Mouse (Mus musculus) heart, embryonic 16.5 days (tissue): Measurements from ENCODE around the gene Adora1. TPM values are rescaled to one million over a fixed set of nuclear protein-coding genes. Genes with fewer than 3 reads are reported as not detected.
A peak's percentile ranks its signal among the peaks of the same experiment; 100 is the strongest.

Source experiments
- ATAC-seq: fragments of 200-750 bp; cut with Nextera tagmentation; replicated peaks from 2 replicates; pipeline ENCODE4 v1.8.0; 2017; ENCODE audit warnings: moderate number of reproducible peaks; ENCODE audit not compliant: insufficient read depth, low FRiP score; ENCODE audit errors: extremely low read depth
- H3K27ac ChIP-seq: fragments of 300-500 bp; sonication (generic); 2 replicates; pipeline ENCODE4 v1.5.1; 2014; ENCODE audit warnings: mild to moderate bottlenecking, low read length, control low read depth, moderate library complexity
- H3K27me3 ChIP-seq: fragments of 300-500 bp; sonication (generic); 2 replicates; pipeline ENCODE4 v1.6.1; 2014; ENCODE audit warnings: low read length, mixed read lengths; ENCODE audit not compliant: control insufficient read depth, insufficient read depth
- H3K36me3 ChIP-seq: fragments of 300-500 bp; sonication (generic); 2 replicates; pipeline ENCODE4 v1.6.1; 2014; ENCODE audit not compliant: control insufficient read depth, insufficient read depth
- H3K4me1 ChIP-seq: fragments of 300-500 bp; sonication (generic); 2 replicates; pipeline ENCODE4 v1.6.1; 2014; ENCODE audit warnings: low read length, mixed read lengths; ENCODE audit not compliant: control insufficient read depth, insufficient read depth
- H3K4me2 ChIP-seq: fragments of 300-500 bp; sonication (generic); 2 replicates; pipeline ENCODE4 v1.6.1; 2014; ENCODE audit warnings: low read depth, mild to moderate bottlenecking, control low read depth, low read length
- H3K4me3 ChIP-seq: fragments of 300-500 bp; sonication (generic); 2 replicates; pipeline ENCODE4 v1.5.1; 2014; ENCODE audit warnings: mild to moderate bottlenecking, control low read depth, low read length
- H3K9ac ChIP-seq: fragments of 300-500 bp; sonication (generic); 2 replicates; pipeline ENCODE4 v1.6.1; 2014; ENCODE audit warnings: low read length, control low read depth
- H3K9me3 ChIP-seq: fragments of 300-500 bp; sonication (generic); replicated peaks from 2 replicates; pipeline ENCODE4 v1.6.1; 2016; ENCODE audit warnings: low read length; ENCODE audit not compliant: control insufficient read depth
- WGBS: fragments of 180-500 bp; shearing (Covaris S2); extraction: QIAGEN DNeasy Blood & Tissue Kit; methylation state at CpG from one replicate; pipeline ENCODE4 v1.1.7; 2014; 5-methylcytosine and 5-hydroxymethylcytosine counted together
- polyA plus RNA-seq: library from polyadenylated mRNA; unstranded; fragments of >200 nt; fragmentation: Nextera tagmentation; extraction: Ambion mirVana; gene quantifications from 2 replicates; pipeline ENCODE4 v1.2.1, GENCODE M21; 2015

Adora1 gene
- polyA plus RNA-seq, 1 experiment from 2014 or later, result 30.0 TPM

DNA sequence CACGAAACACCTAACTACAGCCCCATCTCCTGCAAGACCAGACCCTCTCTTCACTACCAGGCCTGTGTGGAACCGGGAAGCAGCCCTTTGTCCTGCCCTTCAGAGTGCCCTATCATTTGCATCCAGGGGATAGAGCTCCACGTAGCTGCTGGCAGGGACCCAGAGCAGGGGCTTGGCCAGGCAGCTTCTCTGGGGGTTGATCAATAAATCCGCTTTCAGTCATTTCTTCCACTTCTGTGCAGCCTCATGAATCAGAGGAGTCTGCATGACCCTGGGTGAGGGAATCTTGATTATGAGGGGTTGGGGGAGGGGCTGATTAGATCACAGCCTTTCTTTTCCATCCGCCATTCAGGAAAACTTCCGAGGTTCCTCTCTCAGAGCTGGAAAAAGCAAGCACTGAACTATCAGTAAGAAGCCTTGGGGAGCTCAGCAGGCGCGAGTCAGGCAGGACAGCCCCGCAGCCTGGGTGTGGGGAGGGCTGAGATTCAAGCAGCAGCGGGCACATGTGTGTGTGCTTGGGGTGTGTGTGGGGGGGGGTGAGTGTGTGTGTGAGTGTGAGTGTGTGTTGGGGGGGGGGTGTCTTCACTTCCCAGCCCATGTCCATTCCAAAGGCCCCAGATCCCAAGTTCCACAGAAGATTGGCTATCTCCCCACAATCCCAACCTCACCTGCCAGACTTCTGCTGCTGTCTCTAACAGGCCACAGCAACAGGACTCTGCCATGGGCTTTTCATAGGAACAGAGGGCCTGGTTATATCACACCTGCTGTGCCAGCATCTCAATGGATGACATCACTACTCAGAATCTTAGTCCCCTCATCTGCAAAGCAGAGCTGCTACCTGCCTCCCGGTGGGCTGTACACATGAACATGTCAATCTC is 19.2 kb downstream of the Adora1 start:
- no peaks in the 10 kb centered on the region for H3K27me3 ChIP-seq
- H3K9me3 ChIP-seq, result no peaks in the 10 kb centered on the region
- ATAC-seq, result no peak
- H3K27ac ChIP-seq, result 0 out of 2 replicates have a peak overlapping the region, but pooled peaks have one; percentile 17
- no peak overlapping the region for H3K4me2 ChIP-seq
- no peaks in the 10 kb centered on the region for H3K36me3 ChIP-seq
- no peak overlapping the region for H3K9ac ChIP-seq
- peaks cover 24% of the 10 kb centered on the region for H3K4me1 ChIP-seq
- no peak overlapping the region for H3K4me3 ChIP-seq
- WGBS, result 44% methylated on average over 11 of the region's 11 CpGs

DNA sequence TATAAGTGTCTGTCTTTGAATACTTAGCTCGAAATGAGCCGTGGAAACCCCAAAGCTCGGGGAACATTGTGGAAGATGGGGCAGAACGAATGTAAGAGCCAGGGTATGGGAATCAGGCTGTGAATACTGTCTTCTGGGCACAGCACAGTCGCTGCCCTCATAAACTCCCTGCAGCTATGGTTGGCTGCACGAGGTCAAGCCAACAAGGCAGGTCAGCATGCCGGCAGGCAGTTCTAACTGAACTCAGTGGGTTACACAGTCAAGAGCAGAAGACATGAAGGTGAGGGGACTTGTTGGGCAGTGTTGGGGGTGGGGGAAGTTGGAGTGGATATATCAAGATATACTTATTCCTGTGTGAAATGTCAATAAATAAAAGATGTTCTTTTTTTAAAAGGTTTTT is 20.2 kb downstream of the Adora1 start:
- no peaks in the 10 kb centered on the region for H3K9me3 ChIP-seq
- no peak overlapping the region for H3K4me2 ChIP-seq
- peaks cover 24% of the 10 kb centered on the region for H3K4me1 ChIP-seq
- no peak overlapping the region for H3K9ac ChIP-seq
- H3K27me3 ChIP-seq, result no peaks in the 10 kb centered on the region
- no peak overlapping the region for H3K4me3 ChIP-seq
- no peaks in the 10 kb centered on the region for H3K36me3 ChIP-seq
- 83% methylated on average over 7 of the region's 7 CpGs for WGBS
- no peak for ATAC-seq
- H3K27ac ChIP-seq, result no peak overlapping the region

GRCm38 (mm10) chr1:134213405-134213804 is 21.8 kb downstream of the Adora1 start:
- Histone ChIP-seq H3K36me3 (no peaks in the 10 kb centered on the region), H3K9ac (no peak overlapping the region), H3K27me3 (no peaks in the 10 kb centered on the region), H3K9me3 (no peaks in the 10 kb centered on the region), H3K27ac (no peak overlapping the region), H3K4me2 (no peak overlapping the region), H3K4me1 (peaks cover 24% of the 10 kb centered on the region), H3K4me3 (no peak overlapping the region)
- 0 out of 2 replicates have a peak, but pooled peaks have one; percentile 49 for ATAC-seq
- WGBS, result 45% methylated on average over 7 of the region's 7 CpGs

- Histone ChIP-seq H3K4me1 (peaks cover 21% of the 10 kb centered on the region), H3K27ac (no peak overlapping the region), H3K9ac (no peak overlapping the region), H3K4me2 (no peak overlapping the region), H3K4me3 (no peak overlapping the region), H3K36me3 (no peaks in the 10 kb centered on the region), H3K9me3 (no peaks in the 10 kb centered on the region), H3K27me3 (no peaks in the 10 kb centered on the region)
- WGBS, result 74% methylated on average over 5 of the region's 6 CpGs
- no peak for ATAC-seq
Measured at GRCm38 (mm10) chr1:134212351-134212750, 22.9 kb downstream of the Adora1 start.

- ATAC-seq, result no peak
- Histone ChIP-seq H3K4me1 (peaks cover 14% of the 10 kb centered on the region), H3K4me2 (no peak overlapping the region), H3K9ac (no peak overlapping the region), H3K27ac (no peak overlapping the region), H3K27me3 (no peaks in the 10 kb centered on the region), H3K36me3 (no peaks in the 10 kb centered on the region), H3K4me3 (no peak overlapping the region), H3K9me3 (no peaks in the 10 kb centered on the region)
- 26% methylated on average over 2 of the region's 2 CpGs for WGBS
Measured at GRCm38 (mm10) chr1:134211631-134212030, 23.6 kb downstream of the Adora1 start.

DNA sequence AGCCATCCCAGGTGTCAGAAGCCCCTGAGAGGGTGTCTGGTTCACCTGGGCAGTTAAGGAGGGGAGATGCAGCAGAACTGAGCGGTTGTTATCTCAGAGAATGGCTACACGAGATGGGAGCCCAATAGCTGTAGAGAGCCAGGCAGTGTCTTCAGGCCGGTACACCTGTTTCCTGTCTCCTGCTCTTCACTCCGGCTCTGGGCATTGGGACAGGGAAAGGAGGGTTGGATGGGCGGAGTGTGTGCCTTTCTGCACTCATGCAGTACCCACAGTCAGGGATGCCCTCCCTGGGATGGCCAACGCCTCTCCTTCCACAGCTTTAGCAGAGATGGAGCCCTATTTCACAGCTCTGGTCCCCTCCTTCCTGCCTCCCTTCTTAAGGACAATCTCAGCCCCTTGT is 24.2 kb downstream of the Adora1 start:
- Histone ChIP-seq H3K9me3 (no peaks in the 10 kb centered on the region), H3K9ac (no peak overlapping the region), H3K4me1 (peaks cover 15% of the 10 kb centered on the region), H3K4me2 (no peak overlapping the region), H3K4me3 (no peak overlapping the region), H3K27ac (no peak overlapping the region), H3K36me3 (no peaks in the 10 kb centered on the region), H3K27me3 (no peaks in the 10 kb centered on the region)
- 57% methylated on average over 6 of the region's 6 CpGs for WGBS
- no peak for ATAC-seq

DNA sequence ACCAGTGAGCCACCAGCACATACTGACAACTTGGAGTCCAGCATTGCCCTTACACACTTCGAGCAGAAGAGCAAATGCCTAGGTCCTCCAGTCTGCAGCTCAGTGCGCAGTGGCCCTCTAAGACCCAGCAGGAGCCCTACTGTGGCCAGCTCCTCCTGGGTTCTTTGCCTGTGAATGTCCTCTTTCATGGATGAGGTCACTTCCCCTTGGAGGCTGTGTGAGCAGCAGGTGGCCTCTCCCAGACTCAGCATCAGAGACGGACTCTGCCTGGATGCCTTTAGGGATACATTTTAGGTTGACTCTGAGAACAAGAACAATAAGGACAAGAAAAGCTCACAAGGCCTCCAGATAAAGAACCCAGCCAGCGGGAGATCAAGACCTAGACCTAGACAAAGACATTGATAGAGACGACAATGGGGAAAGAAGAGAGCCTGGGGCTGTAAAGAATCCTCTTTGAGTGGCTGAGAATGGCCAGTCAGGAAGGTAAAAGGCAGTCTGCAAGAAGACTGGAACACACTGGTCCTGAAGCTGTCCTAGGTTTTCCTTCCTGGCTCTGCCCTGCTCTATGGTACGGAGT is 25.0 kb downstream of the Adora1 start:
- no peak overlapping the region for H3K9ac ChIP-seq
- no peak for ATAC-seq
- H3K4me2 ChIP-seq, result no peak overlapping the region
- H3K4me1 ChIP-seq, result peaks cover 20% of the 10 kb centered on the region
- H3K27ac ChIP-seq, result no peak overlapping the region
- H3K9me3 ChIP-seq, result no peaks in the 10 kb centered on the region
- no peak overlapping the region for H3K4me3 ChIP-seq
- no peaks in the 10 kb centered on the region for H3K27me3 ChIP-seq
- 79% methylated on average over 6 of the region's 6 CpGs for WGBS
- no peaks in the 10 kb centered on the region for H3K36me3 ChIP-seq

- Histone ChIP-seq H3K4me2 (no peak overlapping the region), H3K27me3 (no peaks in the 10 kb centered on the region), H3K9me3 (no peaks in the 10 kb centered on the region), H3K27ac (no peak overlapping the region), H3K4me1 (peaks cover 11% of the 10 kb centered on the region), H3K4me3 (no peak overlapping the region), H3K9ac (no peak overlapping the region), H3K36me3 (0 out of 2 replicates have a peak, but pooled peaks cover 5% of the 10 kb centered on the region)
- 29% methylated on average over 5 of the region's 5 CpGs for WGBS
- no peak for ATAC-seq
Measured at GRCm38 (mm10) chr1:134206085-134206484, 29.1 kb downstream of the Adora1 start.

DNA sequence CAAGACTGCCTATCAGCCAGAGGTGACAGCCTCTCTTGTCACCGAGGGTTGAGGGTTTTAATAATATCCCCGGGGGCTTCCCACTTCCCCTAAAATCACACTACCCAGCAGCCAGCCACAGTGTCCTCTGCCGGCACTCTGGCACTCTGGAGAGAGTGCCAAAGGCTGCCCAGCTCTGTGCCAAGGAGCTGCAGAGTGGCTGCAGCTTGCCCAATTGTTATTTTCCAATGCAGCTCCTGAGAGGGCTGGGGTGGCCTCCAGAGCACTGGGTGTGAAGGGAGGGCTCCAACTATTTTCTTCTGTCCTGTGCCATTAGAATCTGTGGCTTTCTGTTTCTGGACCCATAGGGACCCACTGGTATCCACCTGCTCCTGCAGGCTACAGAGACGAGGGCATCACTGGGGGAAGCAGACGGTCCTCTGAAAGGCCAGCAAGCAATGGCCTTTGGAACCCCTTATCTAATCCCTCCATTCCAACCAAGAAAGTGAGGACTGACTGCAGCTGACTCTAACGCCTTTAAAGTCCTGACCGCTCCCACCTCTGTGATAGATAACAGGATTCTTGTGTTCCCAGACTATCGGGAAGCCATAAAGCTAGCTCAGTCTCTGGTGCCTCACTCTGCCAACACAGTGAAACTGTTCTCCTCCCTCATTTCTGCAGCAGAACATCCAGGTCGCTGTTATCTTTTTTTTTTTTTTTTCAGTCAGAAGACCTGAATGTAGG is 29.8 kb downstream of the Adora1 start:
- peaks cover 11% of the 10 kb centered on the region for H3K4me1 ChIP-seq
- ATAC-seq, result no peak
- H3K27ac ChIP-seq, result no peak overlapping the region
- no peak overlapping the region for H3K9ac ChIP-seq
- H3K27me3 ChIP-seq, result no peaks in the 10 kb centered on the region
- no peaks in the 10 kb centered on the region for H3K9me3 ChIP-seq
- 11% methylated on average over 9 of the region's 9 CpGs for WGBS
- H3K36me3 ChIP-seq, result 0 out of 2 replicates have a peak, but pooled peaks cover 5% of the 10 kb centered on the region
- H3K4me3 ChIP-seq, result no peak overlapping the region
- H3K4me2 ChIP-seq, result no peak overlapping the region
